Mouse (Mus musculus): ENCODE data around the gene Mon2. TPM values are rescaled to one million over a fixed set of nuclear protein-coding genes. Genes with fewer than 3 reads are reported as not detected.

The Mon2 gene
- total and polyA plus RNA-seq, 2 experiments from 2014 or later, result 15.9 to 64.7 TPM

GRCm38 (mm10) chr10:122983579-122984530 lies 92.5 kb downstream of the Mon2 start:
- Histone ChIP-seq H3K4me3 (ENCODE audit: low read length) (peak overlapping the region; percentile 98), H3K27ac (peak overlapping the region; percentile 99; the same call in 1 of the 2 replicates), H3K36me3 (ENCODE audit: insufficient read depth, low read length) (0 out of 2 replicates have a peak, but pooled peaks cover 5% of the 10 kb centered on the region), H3K4me2 (ENCODE audit: low read depth, low read length) (peak overlapping the region; percentile 70), H3K27me3 (ENCODE audit: insufficient read depth, low read length) (no peaks in the 10 kb centered on the region), H3K9ac (replicated peaks; ENCODE audit: low read length) (peak overlapping the region; percentile 97), H3K9me3 (ENCODE audit: low read length) (no peaks in the 10 kb centered on the region), H3K4me1 (ENCODE audit: insufficient read depth, low read length) (no peaks in the 10 kb centered on the region)
- 28% methylated on average over 10 of the region's 10 CpGs for WGBS
- TF ChIP-seq CTCF (IDR thresholded peaks at IDR 0.05; ENCODE audit: low read depth), result no peak
- DNase-seq (ENCODE audit: low spot score), result no peak
- ATAC-seq, result no peak

DNA sequence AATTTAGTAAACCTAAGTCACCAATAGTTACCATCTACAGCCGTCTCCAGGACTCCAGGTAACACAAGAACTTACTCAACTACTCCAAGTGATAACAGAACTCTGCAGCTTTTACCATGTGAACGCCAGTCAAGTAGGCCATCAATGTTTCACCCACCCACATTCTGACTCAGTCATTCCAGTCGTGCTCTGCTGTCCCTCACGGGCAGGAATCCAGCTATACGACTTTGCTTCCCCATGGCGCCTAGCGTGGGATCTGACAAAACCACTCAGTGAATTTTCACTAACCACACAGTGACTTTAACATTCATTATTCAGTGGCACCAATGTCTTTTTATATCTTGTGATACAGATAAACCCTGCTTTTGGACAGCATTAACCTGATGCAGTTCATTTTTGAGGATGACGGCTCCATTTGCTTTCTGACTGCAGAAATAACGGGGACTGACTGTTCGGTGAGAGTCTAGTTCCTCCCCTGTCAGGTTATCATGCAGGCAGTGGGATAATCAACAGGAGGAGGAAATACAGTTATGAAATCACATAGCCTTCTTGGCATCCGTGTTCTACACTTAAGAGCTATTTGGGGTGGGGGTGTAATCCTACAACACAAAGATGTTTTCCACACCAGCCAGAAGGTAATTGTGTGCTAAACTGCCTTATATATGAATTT lies 93.3 kb downstream of the Mon2 start:
- Histone ChIP-seq H3K4me1 (ENCODE audit: insufficient read depth, low read length) (no peaks in the 10 kb centered on the region), H3K27ac (peak overlapping the region; percentile 29; the same call in 1 of the 2 replicates), H3K4me2 (ENCODE audit: low read depth, low read length) (peak overlapping the region; percentile 70), H3K27me3 (ENCODE audit: insufficient read depth, low read length) (no peaks in the 10 kb centered on the region), H3K4me3 (ENCODE audit: low read length) (peak overlapping the region; percentile 98), H3K36me3 (ENCODE audit: insufficient read depth, low read length) (0 out of 2 replicates have a peak, but pooled peaks cover 5% of the 10 kb centered on the region), H3K9me3 (ENCODE audit: low read length) (no peaks in the 10 kb centered on the region), H3K9ac (replicated peaks; ENCODE audit: low read length) (peak overlapping the region; percentile 97)
- 34% methylated on average over 11 of the region's 11 CpGs for WGBS
- TF ChIP-seq CTCF (IDR thresholded peaks at IDR 0.05; ENCODE audit: low read depth), result no peak
- DNase-seq (ENCODE audit: low spot score) (no peak), ATAC-seq (no peak)

- no peak for DNase-seq (ENCODE audit: low spot score)
- Histone ChIP-seq H3K4me2 (ENCODE audit: low read depth, low read length) (no peak overlapping the region), H3K36me3 (ENCODE audit: insufficient read depth, low read length) (0 out of 2 replicates have a peak, but pooled peaks cover 5% of the 10 kb centered on the region), H3K27me3 (ENCODE audit: insufficient read depth, low read length) (no peaks in the 10 kb centered on the region), H3K9ac (replicated peaks; ENCODE audit: low read length) (no peak overlapping the region), H3K9me3 (ENCODE audit: low read length) (no peaks in the 10 kb centered on the region), H3K4me1 (ENCODE audit: insufficient read depth, low read length) (no peaks in the 10 kb centered on the region), H3K27ac (no peak overlapping the region), H3K4me3 (ENCODE audit: low read length) (no peak overlapping the region)
- no peak for ATAC-seq
- no peak for TF ChIP-seq CTCF (IDR thresholded peaks at IDR 0.05; ENCODE audit: low read depth)
- WGBS, result 94% methylated on average over 12 of the region's 12 CpGs
Observed at GRCm38 (mm10) chr10:122980123-122980522, 96.2 kb downstream of the Mon2 start.

GRCm38 (mm10) chr10:122979356-122979755 lies 96.9 kb downstream of the Mon2 start:
- ATAC-seq, result no peak

GRCm38 (mm10) chr10:122976038-122976437 lies 100.3 kb downstream of the Mon2 start:
- Histone ChIP-seq H3K9me3 (ENCODE audit: low read length) (no peaks in the 10 kb centered on the region), H3K27ac (no peak overlapping the region), H3K27me3 (ENCODE audit: insufficient read depth, low read length) (no peaks in the 10 kb centered on the region), H3K4me2 (ENCODE audit: low read depth, low read length) (no peak overlapping the region), H3K36me3 (ENCODE audit: insufficient read depth, low read length) (0 out of 2 replicates have a peak, but pooled peaks cover 5% of the 10 kb centered on the region), H3K4me3 (ENCODE audit: low read length) (no peak overlapping the region), H3K4me1 (ENCODE audit: insufficient read depth, low read length) (no peaks in the 10 kb centered on the region), H3K9ac (replicated peaks; ENCODE audit: low read length) (no peak overlapping the region)
- ATAC-seq (no peak), DNase-seq (ENCODE audit: low spot score) (no peak)
- 67% methylated on average over 9 of the region's 9 CpGs for WGBS
- TF ChIP-seq CTCF (IDR thresholded peaks at IDR 0.05; ENCODE audit: low read depth), result no peak

More at GRCm38 (mm10) chr10:122979356-122979755, 96.9 kb downstream of the Mon2 start:
- no peak overlapping the region for H3K9ac ChIP-seq (replicated peaks; ENCODE audit: low read length)
- no peaks in the 10 kb centered on the region for H3K9me3 ChIP-seq (ENCODE audit: low read length)
- H3K27ac ChIP-seq, result no peak overlapping the region
- H3K4me2 ChIP-seq (ENCODE audit: low read depth, low read length), result no peak overlapping the region
- no peaks in the 10 kb centered on the region for H3K27me3 ChIP-seq (ENCODE audit: insufficient read depth, low read length)
- no peaks in the 10 kb centered on the region for H3K4me1 ChIP-seq (ENCODE audit: insufficient read depth, low read length)
- DNase-seq (ENCODE audit: low spot score), result no peak
- H3K4me3 ChIP-seq (ENCODE audit: low read length), result no peak overlapping the region
- TF ChIP-seq CTCF (IDR thresholded peaks at IDR 0.05; ENCODE audit: low read depth), result no peak
- H3K36me3 ChIP-seq (ENCODE audit: insufficient read depth, low read length), result 0 out of 2 replicates have a peak, but pooled peaks cover 5% of the 10 kb centered on the region

DNA sequence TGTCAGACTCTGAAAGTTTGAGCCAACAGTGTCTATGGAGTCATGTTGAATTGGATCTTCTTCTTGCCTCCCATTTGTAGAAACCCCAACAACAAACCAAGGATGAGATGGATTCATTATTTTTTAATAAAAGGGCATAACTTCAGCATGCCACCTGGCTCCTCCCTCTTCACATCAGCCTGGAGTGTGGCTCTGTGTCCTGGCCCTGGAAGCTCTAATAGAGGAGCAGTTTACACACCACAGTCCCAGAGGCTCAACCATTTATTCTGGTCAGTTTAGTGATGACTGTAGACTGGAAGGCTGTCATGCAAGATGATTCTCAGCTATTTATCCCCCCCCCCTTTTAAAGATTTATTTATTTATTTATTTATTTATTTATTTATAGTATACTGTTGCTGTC lies 103.1 kb downstream of the Mon2 start:
- H3K27me3 ChIP-seq (ENCODE audit: insufficient read depth, low read length), result no peaks in the 10 kb centered on the region
- no peaks in the 10 kb centered on the region for H3K36me3 ChIP-seq (ENCODE audit: insufficient read depth, low read length)
- H3K4me2 ChIP-seq (ENCODE audit: low read depth, low read length), result no peak overlapping the region
- no peak for ATAC-seq
- no peaks in the 10 kb centered on the region for H3K4me1 ChIP-seq (ENCODE audit: insufficient read depth, low read length)
- H3K27ac ChIP-seq, result no peak overlapping the region
- no peak overlapping the region for H3K9ac ChIP-seq (replicated peaks; ENCODE audit: low read length)
- no peak for DNase-seq (ENCODE audit: low spot score)
- no peak overlapping the region for H3K4me3 ChIP-seq (ENCODE audit: low read length)
- no peaks in the 10 kb centered on the region for H3K9me3 ChIP-seq (ENCODE audit: low read length)
- no peak for TF ChIP-seq CTCF (IDR thresholded peaks at IDR 0.05; ENCODE audit: low read depth)
